Mouse (Mus musculus): ENCODE measurements at regions not wholly inside any gene's neighbourhood (a gene's known extent, or its start where the extent isn't known, plus 50 kb on each side); places are given as distances from the start of the nearest gene placed in this dataset.

- TF ChIP-seq CTCF (IDR thresholded peaks at IDR 0.05; ENCODE audit: low read depth), result no peak
- no peak for TF ChIP-seq EP300 (IDR thresholded peaks at IDR 0.05; ENCODE audit: low read depth)
Measured at GRCm38 (mm10) chrX:58244544-58244943, 222.0 kb downstream of the Zic3 start.
